Mouse (Mus musculus) kidney, postnatal 0 days (tissue): ENCODE measurements around the gene Dph2. TPM values are rescaled to one million over a fixed set of nuclear protein-coding genes. Genes with fewer than 3 reads are reported as not detected.

Experiments
- ATAC-seq: fragments of 200-750 bp; cut with Nextera tagmentation; replicated peaks from 2 replicates; pipeline ENCODE4 v1.8.0; 2017; ENCODE audit warnings: low read depth, moderate number of reproducible peaks, moderate TSS enrichment, moderate library complexity; ENCODE audit not compliant: low FRiP score
- DNase-seq: peaks from one replicate; pipeline ENCODE4 v3.0.0-alpha.2; 2016; ENCODE audit warnings: low spot score
- H3K27ac ChIP-seq: fragments of 300-500 bp; sonication (generic); 2 replicates; pipeline ENCODE4 v1.5.1; 2014; ENCODE audit warnings: mild to moderate bottlenecking
- H3K27me3 ChIP-seq: fragments of 300-500 bp; sonication (generic); 2 replicates; pipeline ENCODE4 v1.6.1; 2014; ENCODE audit warnings: low read length, mixed read lengths; ENCODE audit not compliant: insufficient read depth
- H3K36me3 ChIP-seq: fragments of 300-500 bp; sonication (generic); 2 replicates; pipeline ENCODE4 v1.6.1; 2014; ENCODE audit warnings: low read length, mixed read lengths; ENCODE audit not compliant: insufficient read depth
- H3K4me1 ChIP-seq: fragments of 300-500 bp; sonication (generic); replicated peaks from 2 replicates; pipeline ENCODE4 v1.6.1; 2014; ENCODE audit warnings: antibody characterized with exemption, low read length, mixed read lengths; ENCODE audit not compliant: insufficient read depth
- H3K4me2 ChIP-seq: fragments of 300-500 bp; sonication (generic); 2 replicates; pipeline ENCODE4 v1.6.1; 2014; ENCODE audit warnings: mild to moderate bottlenecking, low read length, moderate library complexity, mixed read lengths
- H3K4me3 ChIP-seq: fragments of 300-500 bp; sonication (generic); replicated peaks from 2 replicates; pipeline ENCODE4 v1.5.1; 2014; ENCODE audit warnings: low read depth, low read length
- H3K9ac ChIP-seq: fragments of 300-500 bp; sonication (generic); 2 replicates; pipeline ENCODE4 v1.6.1; 2014; ENCODE audit warnings: low read depth, low read length
- H3K9me3 ChIP-seq: fragments of 300-500 bp; sonication (generic); replicated peaks from 2 replicates; pipeline ENCODE4 v1.6.1; 2016; ENCODE audit warnings: low read length, inconsistent platforms, mixed read lengths
- CTCF ChIP-seq: IDR thresholded peaks from 2 replicates; pipeline ENCODE4 v1.5.1; 2016; ENCODE audit warnings: antibody characterized with exemption, low read depth, mild to moderate bottlenecking, moderate library complexity
- WGBS: fragments of 180-500 bp; shearing (Covaris S2); extraction: QIAGEN DNeasy Blood & Tissue Kit; methylation state at CpG from one replicate; pipeline ENCODE4 v1.1.7; 2014; 5-methylcytosine and 5-hydroxymethylcytosine counted together
- polyA plus RNA-seq: library from polyadenylated mRNA; unstranded; fragments of >200 nt; fragmentation: Nextera tagmentation; extraction: Ambion mirVana; gene quantifications from 2 replicates; pipeline ENCODE4 v1.2.1, GENCODE M21; 2015

Dph2 gene
- polyA plus RNA-seq, 1 experiment from 2014 or later: 12.5 TPM

DNA sequence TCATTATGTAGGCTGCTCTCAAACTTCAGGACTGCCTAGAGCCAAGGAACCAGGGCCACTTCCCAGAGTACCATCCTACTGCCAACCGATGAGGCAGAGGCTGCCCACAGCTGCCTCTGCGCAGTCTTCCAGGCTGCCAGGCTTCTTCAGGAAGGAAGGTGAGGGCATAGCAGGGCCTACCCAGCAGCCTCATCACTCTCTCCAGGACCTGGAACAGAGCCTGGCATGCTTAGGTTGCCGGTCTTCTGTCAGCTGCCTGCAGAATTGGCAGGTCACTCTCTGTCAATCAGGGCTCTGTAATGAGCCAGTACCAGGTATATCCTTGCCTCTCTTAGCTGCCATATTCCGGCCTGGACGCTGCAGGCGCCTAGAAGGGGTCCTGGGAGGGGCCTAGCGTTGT lies 41.7 kb downstream of the Dph2 start:
- H3K4me1 ChIP-seq: no peaks in the 10 kb centered on the region
- H3K9me3 ChIP-seq: no peaks in the 10 kb centered on the region
- H3K36me3 ChIP-seq: no peaks in the 10 kb centered on the region
- no peak overlapping the region for H3K27ac ChIP-seq
- H3K27me3 ChIP-seq: no peaks in the 10 kb centered on the region
- no peak for DNase-seq
- 85% methylated on average over 7 of the region's 7 CpGs for WGBS
- no peak for TF ChIP-seq CTCF
- no peak overlapping the region for H3K4me2 ChIP-seq
- H3K4me3 ChIP-seq: no peak overlapping the region
- no peak overlapping the region for H3K9ac ChIP-seq
- ATAC-seq: no peak

DNA sequence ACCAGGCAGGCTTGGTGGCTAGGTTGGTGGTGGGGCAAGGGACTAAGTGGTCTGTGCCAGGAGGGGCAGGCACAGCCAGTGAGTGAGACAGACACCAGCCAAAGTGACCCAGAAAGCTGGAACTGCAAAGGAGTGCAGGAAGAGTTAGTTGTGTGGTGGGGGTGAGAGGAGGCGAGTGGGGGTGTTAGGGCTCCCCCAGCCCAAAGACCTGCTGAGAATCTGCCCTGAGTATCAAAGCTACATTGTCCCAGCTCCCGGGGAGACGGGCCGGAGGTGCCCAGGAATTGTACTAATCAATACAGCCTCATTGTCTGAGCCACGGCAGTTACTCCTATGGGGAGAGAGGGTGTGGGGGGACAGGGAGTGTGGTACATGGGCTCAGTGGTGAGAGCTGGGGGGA lies 42.3 kb downstream of the Dph2 start:
- DNase-seq: no peak
- no peak overlapping the region for H3K9ac ChIP-seq
- no peak overlapping the region for H3K4me2 ChIP-seq
- H3K36me3 ChIP-seq: no peaks in the 10 kb centered on the region
- no peaks in the 10 kb centered on the region for H3K9me3 ChIP-seq
- no peak for TF ChIP-seq CTCF
- no peak overlapping the region for H3K4me3 ChIP-seq
- H3K27me3 ChIP-seq: no peaks in the 10 kb centered on the region
- ATAC-seq: no peak
- no peaks in the 10 kb centered on the region for H3K4me1 ChIP-seq
- no peak overlapping the region for H3K27ac ChIP-seq
- 82% methylated on average over 5 of the region's 5 CpGs for WGBS

DNA sequence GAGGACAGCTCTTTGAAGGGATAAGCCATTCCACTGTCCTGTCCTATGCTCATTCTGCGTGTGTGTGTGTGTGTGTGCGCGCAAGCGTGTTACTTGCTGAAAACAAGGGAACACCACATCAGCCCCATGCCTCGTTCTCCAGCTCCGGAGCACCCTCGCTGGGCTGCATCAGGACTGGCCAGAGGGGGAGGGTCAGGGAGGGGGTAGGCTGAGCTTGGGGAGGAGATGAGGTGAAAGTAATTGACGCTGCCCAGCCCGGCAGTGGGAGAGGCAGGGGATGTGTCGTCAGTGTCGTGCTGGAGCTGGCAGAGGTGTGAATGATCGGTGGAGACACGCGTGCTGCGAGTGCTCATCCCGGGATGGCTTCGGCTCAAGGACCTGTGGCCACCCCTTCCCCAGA lies 42.8 kb downstream of the Dph2 start:
- TF ChIP-seq CTCF: no peak
- Histone ChIP-seq H3K36me3 (no peaks in the 10 kb centered on the region), H3K27ac (no peak overlapping the region), H3K4me1 (no peaks in the 10 kb centered on the region), H3K4me2 (no peak overlapping the region), H3K9me3 (no peaks in the 10 kb centered on the region), H3K9ac (no peak overlapping the region), H3K4me3 (no peak overlapping the region), H3K27me3 (no peaks in the 10 kb centered on the region)
- ATAC-seq: no peak
- DNase-seq: no peak
- WGBS: 55% methylated on average over 17 of the region's 17 CpGs

- TF ChIP-seq CTCF: no peak
- DNase-seq (no peak), ATAC-seq (no peak)
- no peaks in the 10 kb centered on the region for H3K36me3 ChIP-seq
- no peaks in the 10 kb centered on the region for H3K4me1 ChIP-seq
- no peak overlapping the region for H3K9ac ChIP-seq
- no peak overlapping the region for H3K4me2 ChIP-seq
- H3K27me3 ChIP-seq: no peaks in the 10 kb centered on the region
- H3K27ac ChIP-seq: no peak overlapping the region
- H3K9me3 ChIP-seq: no peaks in the 10 kb centered on the region
- no peak overlapping the region for H3K4me3 ChIP-seq
- 30% methylated on average over 2 of the region's 2 CpGs for WGBS
Observed at GRCm38 (mm10) chr4:117847011-117847410, 44.8 kb downstream of the Dph2 start.

DNA sequence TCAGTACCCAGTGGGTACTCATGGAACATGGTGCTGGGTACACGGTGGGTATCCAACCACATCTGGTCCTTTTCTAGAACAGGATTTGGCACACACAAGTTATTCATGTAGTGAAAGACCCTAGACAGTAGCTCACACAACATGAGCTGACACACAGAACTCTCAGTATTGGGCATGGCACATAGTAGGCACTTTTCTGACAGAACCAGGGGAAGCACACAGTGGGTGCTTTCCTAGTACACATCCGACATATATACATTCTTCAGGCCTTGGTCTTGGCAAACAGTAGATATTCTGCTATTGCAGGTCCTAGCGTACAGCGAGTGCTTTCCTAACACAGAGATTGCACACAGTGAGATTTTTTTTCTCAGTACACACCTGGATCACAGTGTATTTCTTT lies 45.6 kb downstream of the Dph2 start:
- 97% methylated on average over 4 of the region's 4 CpGs for WGBS
- Histone ChIP-seq H3K27ac (no peak overlapping the region), H3K4me2 (no peak overlapping the region), H3K9ac (no peak overlapping the region), H3K4me3 (no peak overlapping the region), H3K27me3 (no peaks in the 10 kb centered on the region), H3K9me3 (no peaks in the 10 kb centered on the region), H3K4me1 (no peaks in the 10 kb centered on the region), H3K36me3 (no peaks in the 10 kb centered on the region)
- TF ChIP-seq CTCF: no peak
- DNase-seq (no peak), ATAC-seq (no peak)

- no peak overlapping the region for H3K4me3 ChIP-seq
- ATAC-seq (no peak), DNase-seq (peak; percentile 29)
- H3K27me3 ChIP-seq: no peaks in the 10 kb centered on the region
- no peaks in the 10 kb centered on the region for H3K36me3 ChIP-seq
- no peak for TF ChIP-seq CTCF
- H3K27ac ChIP-seq: no peak overlapping the region
- 47% methylated on average over 11 of the region's 11 CpGs for WGBS
- H3K4me2 ChIP-seq: no peak overlapping the region
- no peaks in the 10 kb centered on the region for H3K9me3 ChIP-seq
- H3K4me1 ChIP-seq: no peaks in the 10 kb centered on the region
- no peak overlapping the region for H3K9ac ChIP-seq
Observed at GRCm38 (mm10) chr4:117845316-117845715, 46.5 kb downstream of the Dph2 start.

- DNase-seq: peak; percentile 44
- 55% methylated on average over 5 of the region's 5 CpGs for WGBS
- H3K4me1 ChIP-seq: peaks cover 2% of the 10 kb centered on the region; the same call in 1 of the 2 replicates
- H3K9ac ChIP-seq: no peak overlapping the region
- no peak overlapping the region for H3K4me3 ChIP-seq
- TF ChIP-seq CTCF: no peak
- no peak overlapping the region for H3K4me2 ChIP-seq
- no peaks in the 10 kb centered on the region for H3K27me3 ChIP-seq
- ATAC-seq: no peak
- no peaks in the 10 kb centered on the region for H3K36me3 ChIP-seq
- H3K9me3 ChIP-seq: no peaks in the 10 kb centered on the region
- H3K27ac ChIP-seq: no peak overlapping the region
Observed at GRCm38 (mm10) chr4:117844467-117844866, 47.4 kb downstream of the Dph2 start.
